Mouse (Mus musculus): ENCODE data around the gene Gnb1l. TPM values are rescaled to one million over a fixed set of nuclear protein-coding genes. Genes with fewer than 3 reads are reported as not detected.

The Gnb1l gene
- polyA plus RNA-seq, 1 experiment = 10.6 TPM

GRCm38 (mm10) chr16:18589804-18590790 is 91.6 kb downstream of the Gnb1l start, which contains the start of gene Tbx1:
Gene Tbx1, minus strand, starts transcription at chr16:18590671.
- no peaks in the 10 kb centered on the region for H3K36me3 ChIP-seq (ENCODE audit: control insufficient read depth, insufficient read depth, low read length)
- TF ChIP-seq POLR2A (IDR thresholded peaks at IDR 0.05; ENCODE audit: low read depth, low read length) = no peak
- TF ChIP-seq CTCF (IDR thresholded peaks at IDR 0.05; ENCODE audit: extremely low read depth, insufficient read length, insufficient replicate concordance, low read depth, low read length) = peak; percentile 56; the same call in 1 of the 2 replicates
- H3K4me1 ChIP-seq (ENCODE audit: control insufficient read depth, insufficient read depth, insufficient read length, low read length) = peaks cover 20% of the 10 kb centered on the region
- 4% methylated on average over 48 of the region's 48 CpGs for WGBS
- no peak within 1 kb of the TSS for H3K27ac ChIP-seq (ENCODE audit: insufficient read depth, low read depth, low read length)
- peak within 1 kb of the TSS; percentile 76 for H3K4me3 ChIP-seq (ENCODE audit: low read depth, low read length)
- H3K27me3 ChIP-seq (ENCODE audit: control insufficient read depth, insufficient read depth, low read length) = peaks cover 52% of the 10 kb centered on the region

GRCm38 (mm10) chr16:18591047-18592018 is 92.8 kb downstream of the Gnb1l start:
- peaks cover 16% of the 10 kb centered on the region for H3K4me1 ChIP-seq (ENCODE audit: control insufficient read depth, insufficient read depth, insufficient read length, low read length)
- no peak for TF ChIP-seq CTCF (IDR thresholded peaks at IDR 0.05; ENCODE audit: extremely low read depth, insufficient read length, insufficient replicate concordance, low read depth, low read length)
- no peak for TF ChIP-seq POLR2A (IDR thresholded peaks at IDR 0.05; ENCODE audit: low read depth, low read length)
- no peak overlapping the region for H3K27ac ChIP-seq (ENCODE audit: insufficient read depth, low read depth, low read length)
- WGBS = 8% methylated on average over 59 of the region's 59 CpGs
- no peaks in the 10 kb centered on the region for H3K36me3 ChIP-seq (ENCODE audit: control insufficient read depth, insufficient read depth, low read length)
- H3K4me3 ChIP-seq (ENCODE audit: low read depth, low read length) = peak overlapping the region; percentile 9
- H3K27me3 ChIP-seq (ENCODE audit: control insufficient read depth, insufficient read depth, low read length) = peaks cover 40% of the 10 kb centered on the region

- no peak for TF ChIP-seq CTCF (IDR thresholded peaks at IDR 0.05; ENCODE audit: extremely low read depth, insufficient read length, insufficient replicate concordance, low read depth, low read length)
- TF ChIP-seq POLR2A (IDR thresholded peaks at IDR 0.05; ENCODE audit: low read depth, low read length) = no peak
- Histone ChIP-seq H3K4me1 (ENCODE audit: control insufficient read depth, insufficient read depth, insufficient read length, low read length) (peaks cover 12% of the 10 kb centered on the region), H3K4me3 (ENCODE audit: low read depth, low read length) (no peak overlapping the region), H3K27me3 (ENCODE audit: control insufficient read depth, insufficient read depth, low read length) (peaks cover 19% of the 10 kb centered on the region), H3K27ac (ENCODE audit: insufficient read depth, low read depth, low read length) (no peak overlapping the region), H3K36me3 (ENCODE audit: control insufficient read depth, insufficient read depth, low read length) (no peaks in the 10 kb centered on the region)
- 84% methylated on average over 2 of the region's 2 CpGs for WGBS
These were observed 95.4 kb downstream of the Gnb1l start for GRCm38 (mm10) chr16:18593930-18594329.

- 76% methylated on average over 5 of the region's 5 CpGs for WGBS
- TF ChIP-seq CTCF (IDR thresholded peaks at IDR 0.05; ENCODE audit: extremely low read depth, insufficient read length, insufficient replicate concordance, low read depth, low read length) = no peak
These were observed 97.7 kb downstream of the Gnb1l start for GRCm38 (mm10) chr16:18596255-18596654.

GRCm38 (mm10) chr16:18598006-18598405 is 99.5 kb downstream of the Gnb1l start:
- Histone ChIP-seq H3K4me1 (ENCODE audit: control insufficient read depth, insufficient read depth, insufficient read length, low read length) (no peaks in the 10 kb centered on the region), H3K27ac (ENCODE audit: insufficient read depth, low read depth, low read length) (no peak overlapping the region), H3K27me3 (ENCODE audit: control insufficient read depth, insufficient read depth, low read length) (no peaks in the 10 kb centered on the region), H3K4me3 (ENCODE audit: low read depth, low read length) (no peak overlapping the region), H3K36me3 (ENCODE audit: control insufficient read depth, insufficient read depth, low read length) (no peaks in the 10 kb centered on the region)
- TF ChIP-seq POLR2A (IDR thresholded peaks at IDR 0.05; ENCODE audit: low read depth, low read length) (no peak), CTCF (IDR thresholded peaks at IDR 0.05; ENCODE audit: extremely low read depth, insufficient read length, insufficient replicate concordance, low read depth, low read length) (no peak)
- WGBS = 71% methylated on average over 3 of the region's 3 CpGs

More at GRCm38 (mm10) chr16:18596255-18596654, 97.7 kb downstream of the Gnb1l start:
- H3K27ac ChIP-seq (ENCODE audit: insufficient read depth, low read depth, low read length) = no peak overlapping the region
- peaks cover 9% of the 10 kb centered on the region for H3K27me3 ChIP-seq (ENCODE audit: control insufficient read depth, insufficient read depth, low read length)
- H3K4me1 ChIP-seq (ENCODE audit: control insufficient read depth, insufficient read depth, insufficient read length, low read length) = peaks cover 6% of the 10 kb centered on the region
- no peak overlapping the region for H3K4me3 ChIP-seq (ENCODE audit: low read depth, low read length)
- no peaks in the 10 kb centered on the region for H3K36me3 ChIP-seq (ENCODE audit: control insufficient read depth, insufficient read depth, low read length)

GRCm38 (mm10) chr16:18601447-18601846 is 102.9 kb downstream of the Gnb1l start:
- WGBS = 72% methylated on average over 7 of the region's 7 CpGs

More at GRCm38 (mm10) chr16:18601447-18601846, 102.9 kb downstream of the Gnb1l start:
- Histone ChIP-seq H3K27me3 (ENCODE audit: control insufficient read depth, insufficient read depth, low read length) (no peaks in the 10 kb centered on the region), H3K36me3 (ENCODE audit: control insufficient read depth, insufficient read depth, low read length) (no peaks in the 10 kb centered on the region), H3K27ac (ENCODE audit: insufficient read depth, low read depth, low read length) (no peak overlapping the region), H3K4me1 (ENCODE audit: control insufficient read depth, insufficient read depth, insufficient read length, low read length) (no peaks in the 10 kb centered on the region), H3K4me3 (ENCODE audit: low read depth, low read length) (no peak overlapping the region)
- TF ChIP-seq POLR2A (IDR thresholded peaks at IDR 0.05; ENCODE audit: low read depth, low read length) (no peak), CTCF (IDR thresholded peaks at IDR 0.05; ENCODE audit: extremely low read depth, insufficient read length, insufficient replicate concordance, low read depth, low read length) (no peak)
